Comparison of ENCODE assay signal across 24 mouse cellular contexts in the genomic region with DNA sequence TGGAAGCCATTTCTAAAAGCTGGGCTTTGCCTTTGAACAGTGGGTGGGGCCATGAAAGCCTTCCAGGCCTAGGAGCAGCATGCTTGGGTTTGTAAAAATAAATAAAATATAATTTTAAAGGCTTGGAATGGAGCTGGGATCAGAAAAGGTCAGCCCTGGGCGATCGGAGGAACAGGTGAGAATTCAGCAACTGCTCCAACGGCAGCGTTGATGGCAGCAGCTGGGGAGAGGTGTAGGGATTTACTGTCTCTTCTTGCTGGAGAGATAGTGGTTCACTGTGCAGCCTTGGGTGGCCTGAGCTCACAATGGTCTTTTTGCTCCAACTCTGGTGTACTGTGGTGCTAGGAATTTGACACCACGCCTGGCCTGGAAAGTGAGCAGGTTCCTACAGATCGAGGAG. TPM values are rescaled to one million over a fixed set of nuclear protein-coding genes. Genes with fewer than 3 reads are reported as not detected.
DNase-seq lines count a peak whose midpoint lies in the region; ATAC-seq and TF ChIP-seq lines count a peak whose summit lies in the region.
"Had no signal": no experiment of that assay in that cellular context is flagged by ENCODE, and none has a peak within 500 bp of the region (broad histone marks: within the 10 kb centered on the region; RNA-seq: fewer than 3 reads in every experiment).

No protein-coding gene starts in this region.

- no peak overlapping the region for H3K9ac ChIP-seq in embryonic facial prominence, embryonic 12.5 days
- no peak overlapping the region for H3K9ac ChIP-seq in limb, embryonic 14.5 days (ENCODE audit: low read depth, low read length, severe bottlenecking)
- H3K9ac ChIP-seq in embryonic facial prominence, embryonic 14.5 days (ENCODE audit: low read depth, low read length) = no peak overlapping the region
- H3K9ac ChIP-seq in limb, embryonic 15.5 days = no peak overlapping the region
- no peak overlapping the region for H3K9ac ChIP-seq in heart, embryonic 11.5 days (ENCODE audit: low read depth, low read length)
- H3K9ac ChIP-seq: forebrain, embryonic 12.5 days had no signal

- peaks cover 10% of the 10 kb centered on the region; the same call in 1 of the 2 replicates for H3K4me1 ChIP-seq in embryonic facial prominence, embryonic 12.5 days
- H3K4me1 ChIP-seq in embryonic facial prominence, embryonic 10.5 days = no peaks in the 10 kb centered on the region
- peaks cover 15% of the 10 kb centered on the region for H3K4me1 ChIP-seq in limb, embryonic 14.5 days (ENCODE audit: control insufficient read depth, insufficient read depth, low read length)
- peaks cover 6% of the 10 kb centered on the region for H3K4me1 ChIP-seq in limb, embryonic 10.5 days
- H3K4me1 ChIP-seq in embryonic facial prominence, embryonic 14.5 days (ENCODE audit: control insufficient read depth, insufficient read depth, low read length) = peaks cover 13% of the 10 kb centered on the region
- peaks cover 21% of the 10 kb centered on the region for H3K4me1 ChIP-seq in limb, embryonic 15.5 days
- H3K4me1 ChIP-seq in forebrain, embryonic 10.5 days = 0 out of 2 replicates have a peak, but pooled peaks cover 3% of the 10 kb centered on the region
- H3K4me1 ChIP-seq in heart, embryonic 11.5 days (ENCODE audit: control insufficient read depth, insufficient read depth, low read length) = no peaks in the 10 kb centered on the region
- H3K4me1 ChIP-seq: forebrain, embryonic 12.5 days had no signal

- H3K4me3 ChIP-seq in embryonic facial prominence, embryonic 12.5 days = no peak overlapping the region
- no peak overlapping the region for H3K4me3 ChIP-seq in embryonic facial prominence, embryonic 10.5 days
- no peak overlapping the region for H3K4me3 ChIP-seq in limb, embryonic 14.5 days (replicated peaks; ENCODE audit: low read length)
- H3K4me3 ChIP-seq in limb, embryonic 10.5 days = no peak overlapping the region
- H3K4me3 ChIP-seq in embryonic facial prominence, embryonic 14.5 days (ENCODE audit: low read depth, low read length) = no peak overlapping the region
- H3K4me3 ChIP-seq in limb, embryonic 15.5 days = no peak overlapping the region
- H3K4me3 ChIP-seq in forebrain, embryonic 10.5 days = no peak overlapping the region
- H3K4me3 ChIP-seq in heart, embryonic 11.5 days (ENCODE audit: low read depth, low read length) = no peak overlapping the region
- H3K4me3 ChIP-seq: forebrain, embryonic 12.5 days had no signal

- no peak for DNase-seq in embryonic facial prominence, embryonic 10.5 days (ENCODE audit: low spot score)
- no peak for DNase-seq in limb, embryonic 14.5 days (ENCODE audit: low spot score)
- no peak for DNase-seq in limb, embryonic 10.5 days (ENCODE audit: low spot score)
- DNase-seq in embryonic facial prominence, embryonic 14.5 days (ENCODE audit: low spot score) = no peak
- DNase-seq in forebrain, embryonic 10.5 days (ENCODE audit: extremely low spot score, low spot score) = no peak
- DNase-seq: adrenal gland, adult 2 months; adrenal gland, postnatal 10 days; adrenal gland, postnatal 25 days; B cell, adult 2 months; cerebellum, adult 11 months; cerebellum, adult 18-20 months; cerebellum, adult 8-10 months; cerebellum, adult 9-11 months; cerebellum, postnatal 14 days; cerebellum, postnatal 36 days; embryo, embryonic 11 days had no signal

- WGBS in embryonic facial prominence, embryonic 12.5 days = 85% methylated on average over 6 of the region's 6 CpGs
- WGBS in embryonic facial prominence, embryonic 10.5 days = 84% methylated on average over 6 of the region's 6 CpGs
- 64% methylated on average over 6 of the region's 6 CpGs for WGBS in limb, embryonic 14.5 days
- WGBS in limb, embryonic 10.5 days = 91% methylated on average over 6 of the region's 6 CpGs
- 73% methylated on average over 6 of the region's 6 CpGs for whole genome bisulfite sequencing in embryonic facial prominence, embryonic 14.5 days
- 61% methylated on average over 6 of the region's 6 CpGs for WGBS in limb, embryonic 15.5 days
- WGBS in forebrain, embryonic 10.5 days = 93% methylated on average over 6 of the region's 6 CpGs
- 84% methylated on average over 6 of the region's 6 CpGs for WGBS in heart, embryonic 11.5 days (ENCODE audit: insufficient replicate concordance)

- H3K27me3 ChIP-seq in embryonic facial prominence, embryonic 12.5 days = no peaks in the 10 kb centered on the region
- no peaks in the 10 kb centered on the region for H3K27me3 ChIP-seq in embryonic facial prominence, embryonic 10.5 days (replicated peaks; ENCODE audit: low read depth, poor library complexity, severe bottlenecking)
- no peaks in the 10 kb centered on the region for H3K27me3 ChIP-seq in limb, embryonic 14.5 days (ENCODE audit: control insufficient read depth, insufficient read depth, low read length)
- no peaks in the 10 kb centered on the region for H3K27me3 ChIP-seq in limb, embryonic 10.5 days (ENCODE audit: low read depth, poor library complexity, severe bottlenecking)
- no peaks in the 10 kb centered on the region for H3K27me3 ChIP-seq in embryonic facial prominence, embryonic 14.5 days (replicated peaks; ENCODE audit: control insufficient read depth, insufficient read depth, low read length)
- H3K27me3 ChIP-seq in limb, embryonic 15.5 days = no peaks in the 10 kb centered on the region
- H3K27me3 ChIP-seq in forebrain, embryonic 10.5 days (ENCODE audit: poor library complexity, severe bottlenecking) = no peaks in the 10 kb centered on the region
- H3K27me3 ChIP-seq in heart, embryonic 11.5 days (ENCODE audit: control insufficient read depth, insufficient read depth, low read length) = no peaks in the 10 kb centered on the region
- H3K27me3 ChIP-seq: CH12.LX; forebrain, embryonic 12.5 days had no signal

- H3K27ac ChIP-seq in embryonic facial prominence, embryonic 12.5 days = peak overlapping the region; percentile 57; the same call in 1 of the 2 replicates
- no peak overlapping the region for H3K27ac ChIP-seq in embryonic facial prominence, embryonic 10.5 days (replicated peaks)
- no peak overlapping the region for H3K27ac ChIP-seq in limb, embryonic 14.5 days (replicated peaks; ENCODE audit: low read depth, low read length)
- H3K27ac ChIP-seq in limb, embryonic 10.5 days = no peak overlapping the region
- peak overlapping the region; percentile 75; the same call in 1 of the 2 replicates for H3K27ac ChIP-seq in embryonic facial prominence, embryonic 14.5 days (replicated peaks; ENCODE audit: low read depth, low read length)
- 0 out of 2 replicates have a peak overlapping the region, but pooled peaks have one; percentile 38 for H3K27ac ChIP-seq in limb, embryonic 15.5 days
- no peak overlapping the region for H3K27ac ChIP-seq in forebrain, embryonic 10.5 days
- H3K27ac ChIP-seq in heart, embryonic 11.5 days (ENCODE audit: low read depth, low read length) = no peak overlapping the region
- H3K27ac ChIP-seq: forebrain, embryonic 12.5 days had no signal

- H3K9me3 ChIP-seq in embryonic facial prominence, embryonic 12.5 days = no peaks in the 10 kb centered on the region
- peaks cover 6% of the 10 kb centered on the region; the same call in 1 of the 2 replicates for H3K9me3 ChIP-seq in embryonic facial prominence, embryonic 10.5 days
- no peaks in the 10 kb centered on the region for H3K9me3 ChIP-seq in limb, embryonic 14.5 days (ENCODE audit: control insufficient read depth, low read length)
- H3K9me3 ChIP-seq in limb, embryonic 10.5 days (replicated peaks) = no peaks in the 10 kb centered on the region; the same call in 1 of the 2 replicates
- H3K9me3 ChIP-seq in embryonic facial prominence, embryonic 14.5 days (ENCODE audit: control insufficient read depth, low read length) = no peaks in the 10 kb centered on the region; the same call in 1 of the 2 replicates
- no peaks in the 10 kb centered on the region for H3K9me3 ChIP-seq in limb, embryonic 15.5 days
- H3K9me3 ChIP-seq in forebrain, embryonic 10.5 days = peaks cover 6% of the 10 kb centered on the region; the same call in 1 of the 2 replicates
- H3K9me3 ChIP-seq in heart, embryonic 11.5 days (replicated peaks; ENCODE audit: control insufficient read depth, low read length) = 0 out of 2 replicates have a peak, but pooled peaks cover 2% of the 10 kb centered on the region
- H3K9me3 ChIP-seq: forebrain, embryonic 12.5 days had no signal

- no peak for ATAC-seq in embryonic facial prominence, embryonic 12.5 days (ENCODE audit: insufficient number of reproducible peaks, insufficient read depth, low FRiP score, low TSS enrichment)
- 0 out of 2 replicates have a peak, but pooled peaks have one; percentile 41 for ATAC-seq in limb, embryonic 14.5 days (ENCODE audit: low FRiP score, low read depth)
- ATAC-seq in embryonic facial prominence, embryonic 14.5 days (ENCODE audit: low read depth) = 0 out of 2 replicates have a peak, but pooled peaks have one; percentile 22
- ATAC-seq in limb, embryonic 15.5 days (ENCODE audit: insufficient number of reproducible peaks, low FRiP score, low TSS enrichment, low read depth) = no peak
- no peak for ATAC-seq in heart, embryonic 11.5 days (replicated peaks; ENCODE audit: insufficient number of reproducible peaks, low FRiP score, low TSS enrichment)
- ATAC-seq: CD4-positive, CD25-positive, alpha-beta regulatory T cell, adult 4 months; forebrain, embryonic 14.5 days; forebrain, embryonic 16.5 days had no signal

- no peaks in the 10 kb centered on the region for H3K36me3 ChIP-seq in embryonic facial prominence, embryonic 12.5 days
- H3K36me3 ChIP-seq in embryonic facial prominence, embryonic 10.5 days (replicated peaks) = no peaks in the 10 kb centered on the region
- no peaks in the 10 kb centered on the region for H3K36me3 ChIP-seq in limb, embryonic 14.5 days (ENCODE audit: control insufficient read depth, insufficient read depth, low read length)
- no peaks in the 10 kb centered on the region for H3K36me3 ChIP-seq in limb, embryonic 10.5 days
- H3K36me3 ChIP-seq in embryonic facial prominence, embryonic 14.5 days (ENCODE audit: control insufficient read depth, insufficient read depth, low read length) = no peaks in the 10 kb centered on the region
- H3K36me3 ChIP-seq in limb, embryonic 15.5 days = no peaks in the 10 kb centered on the region
- H3K36me3 ChIP-seq in forebrain, embryonic 10.5 days (replicated peaks) = no peaks in the 10 kb centered on the region
- H3K36me3 ChIP-seq in heart, embryonic 11.5 days (ENCODE audit: control insufficient read depth, insufficient read depth, low read length) = no peaks in the 10 kb centered on the region
- H3K36me3 ChIP-seq: forebrain, embryonic 12.5 days had no signal

- H3K4me2 ChIP-seq in embryonic facial prominence, embryonic 12.5 days (replicated peaks) = no peak overlapping the region
- H3K4me2 ChIP-seq in limb, embryonic 14.5 days (replicated peaks; ENCODE audit: low read depth, low read length, severe bottlenecking) = no peak overlapping the region
- no peak overlapping the region for H3K4me2 ChIP-seq in embryonic facial prominence, embryonic 14.5 days (ENCODE audit: low read depth, low read length)
- no peak overlapping the region for H3K4me2 ChIP-seq in limb, embryonic 15.5 days
- H3K4me2 ChIP-seq in heart, embryonic 11.5 days = no peak overlapping the region
- H3K4me2 ChIP-seq: forebrain, embryonic 12.5 days had no signal

- no peak for TF ChIP-seq POLR2A in limb, embryonic 14.5 days (IDR thresholded peaks at IDR 0.05; ENCODE audit: borderline replicate concordance, extremely low read depth, insufficient read depth, insufficient read length)

RNA-seq across cellular contexts. Expression of a gene that starts 29.5 kb away (rescaled TPM):
- polyA plus RNA-seq in embryonic facial prominence, embryonic 12.5 days (2016; fragmentation: Nextera tagmentation; extraction: Ambion mirVana) = 41.9 and 43.3 TPM in 2 replicates
- 29.6 and 33.2 TPM in 2 replicates for polyA plus RNA-seq in embryonic facial prominence, embryonic 10.5 days (2016; fragmentation: Nextera tagmentation; extraction: Ambion mirVana)
- 21.1 and 32.2 TPM in 2 replicates for polyA plus RNA-seq in limb, embryonic 14.5 days (2012; rRNA removed)
- polyA plus RNA-seq in limb, embryonic 14.5 days (2014; fragmentation: Nextera tagmentation; extraction: Ambion mirVana) = 40.1 and 43.1 TPM in 2 replicates
- 20.5 and 27.0 TPM in 2 replicates for polyA plus RNA-seq in limb, embryonic 10.5 days (2016; fragmentation: Nextera tagmentation; extraction: Ambion mirVana)
- 32.1 and 42.2 TPM in 2 replicates for polyA plus RNA-seq in embryonic facial prominence, embryonic 14.5 days (2014; fragmentation: Nextera tagmentation; extraction: Ambion mirVana)
- 46.5 and 54.3 TPM in 2 replicates for polyA plus RNA-seq in limb, embryonic 15.5 days (2015; fragmentation: Nextera tagmentation; extraction: Ambion mirVana)
- 27.5 and 27.7 TPM in 2 replicates for polyA plus RNA-seq in forebrain, embryonic 10.5 days (2016; fragmentation: Nextera tagmentation; extraction: Ambion mirVana)
- polyA plus RNA-seq in heart, embryonic 11.5 days (2014; fragmentation: Nextera tagmentation; extraction: Ambion mirVana) = 24.1 and 29.9 TPM in 2 replicates

Comparison
In these comparisons a context has a peak if more than half of its experiments do, and no peak if none do; other contexts are left out.
1. ATAC-seq: peak in limb, embryonic 14.5 days (single experiment) and embryonic facial prominence, embryonic 14.5 days (single experiment); none in embryonic facial prominence, embryonic 12.5 days (single experiment), limb, embryonic 15.5 days (single experiment) and heart, embryonic 11.5 days (single experiment).
2. H3K27ac ChIP-seq: peak in embryonic facial prominence, embryonic 12.5 days (single experiment), embryonic facial prominence, embryonic 14.5 days (single experiment) and limb, embryonic 15.5 days (single experiment); none in embryonic facial prominence, embryonic 10.5 days (single experiment), limb, embryonic 14.5 days (single experiment), limb, embryonic 10.5 days (single experiment), forebrain, embryonic 10.5 days (single experiment) and heart, embryonic 11.5 days (single experiment).